Mouse (Mus musculus) spleen, adult 12 weeks (tissue): ENCODE data around the gene Vmn1r54.
"Not testable (repeated sequence)": the region's sequence is repeated elsewhere in the genome, so short reads cannot be mapped to it uniquely, and the experiment has no call there.

Experiments
- DNase-seq: peaks from one replicate; pipeline ENCODE4 v3.0.0; 2022; ENCODE audit warnings: low spot score

Gene Vmn1r54

DNA sequence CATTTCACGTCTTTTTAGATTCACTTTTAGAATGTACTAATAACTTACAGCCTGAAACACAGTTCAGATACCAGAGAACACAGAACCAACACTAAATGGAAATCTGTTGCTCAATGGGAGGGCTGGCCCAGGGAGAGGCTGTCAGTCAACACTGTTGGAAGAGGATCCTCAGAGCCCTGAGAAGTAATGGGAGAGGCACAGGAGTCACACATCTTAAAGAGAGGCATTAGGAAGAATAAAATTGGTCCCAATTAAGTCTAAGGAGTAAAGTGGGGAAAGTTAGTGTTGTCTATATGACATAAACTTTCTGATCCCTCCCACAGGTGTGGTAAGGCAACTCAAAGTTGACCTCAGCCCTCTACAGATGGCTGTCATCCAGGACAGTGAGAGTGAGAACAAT lies at the start of gene Vmn1r54:
Gene Vmn1r54, plus strand, starts transcription at position 301 of the 400 bp plus-strand sequence.
- DNase-seq: no peak

DNA sequence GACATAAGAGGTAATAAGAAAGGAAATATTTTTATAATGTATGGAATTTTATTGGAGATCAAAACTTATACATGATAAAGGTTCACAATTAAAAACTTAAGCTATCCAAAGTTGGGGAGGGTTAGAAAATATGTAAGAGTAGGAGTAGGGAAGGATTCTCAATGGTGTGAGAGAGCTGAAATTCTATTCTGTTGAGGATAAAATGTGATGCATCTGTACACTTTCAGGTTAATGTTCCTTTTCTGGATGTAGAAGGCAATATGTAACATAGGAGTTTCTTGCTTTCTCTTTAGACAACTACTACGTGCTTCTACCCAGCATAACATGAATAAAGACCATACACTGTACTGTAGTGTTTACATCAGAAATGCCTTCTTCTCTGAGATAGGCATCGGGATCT lies 43.6 kb upstream of the Vmn1r54 start, which contains the start of gene V1ra8:
Gene V1ra8, plus strand, starts transcription at position 301 of the 400 bp plus-strand sequence.
- not testable (repeated sequence) for DNase-seq

DNA sequence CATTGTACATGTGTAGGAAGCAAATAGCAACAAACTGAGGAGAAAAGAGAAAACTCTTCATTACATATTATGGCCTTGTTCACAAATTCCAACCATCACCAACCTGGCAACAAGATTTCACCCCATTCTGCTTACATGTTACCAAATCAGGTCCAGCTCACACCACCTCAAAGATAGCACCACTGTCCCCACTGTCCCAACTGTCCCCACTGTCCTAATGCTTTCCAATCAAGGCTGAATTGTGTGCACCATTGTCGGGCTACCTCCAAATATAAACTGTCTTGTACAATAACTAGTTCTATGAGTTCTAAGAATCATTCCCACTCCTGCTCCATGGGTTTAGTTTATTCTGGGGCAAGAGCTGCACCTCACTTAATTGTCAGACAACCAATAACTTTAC lies 21.8 kb upstream of the Vmn1r54 start, which contains the start of gene Vmn1r53:
Gene Vmn1r53, minus strand, starts transcription at position 101 of the 400 bp plus-strand sequence.
- no peak for DNase-seq

DNA sequence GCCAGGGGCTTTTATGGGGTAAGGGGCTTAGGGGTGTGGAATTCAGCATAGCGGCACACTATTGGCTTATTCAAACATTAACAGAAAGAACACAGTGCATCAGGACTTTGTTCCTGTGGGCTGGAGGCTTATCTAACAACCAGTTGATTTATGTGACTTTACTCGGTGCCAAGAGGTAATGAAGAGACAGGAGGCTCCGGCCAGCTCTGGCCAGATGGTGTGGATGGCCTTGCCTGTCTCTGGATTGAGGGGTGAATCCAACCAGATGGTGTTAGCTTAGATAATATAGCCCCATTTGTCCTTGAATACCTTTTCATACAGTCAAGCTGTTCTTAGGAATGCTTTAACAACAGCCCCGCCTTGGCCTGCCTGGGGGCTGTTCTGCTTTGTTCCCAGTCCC lies 14.0 kb upstream of the Vmn1r54 start:
- DNase-seq: not testable (repeated sequence)

DNA sequence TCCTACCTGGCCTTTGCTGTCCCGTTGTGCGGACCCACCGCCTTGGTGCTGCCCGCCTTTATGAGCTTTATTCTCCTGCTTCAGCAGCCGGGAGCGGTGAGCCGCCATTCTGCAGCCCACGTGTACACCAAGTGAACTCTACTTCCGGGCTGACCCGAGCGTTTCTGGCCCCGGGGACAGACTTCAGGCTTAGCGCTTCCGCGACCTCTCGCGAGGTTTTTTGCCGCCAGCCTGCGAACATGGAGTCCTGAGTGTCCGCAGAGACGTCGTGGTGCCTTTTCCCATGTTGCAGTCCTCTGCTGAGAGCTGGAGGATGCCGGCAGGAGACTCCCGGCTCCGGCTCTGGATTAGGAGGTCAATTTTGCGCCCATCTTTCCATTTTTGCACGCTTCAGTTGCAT lies 13.4 kb upstream of the Vmn1r54 start:
- DNase-seq: no peak

DNA sequence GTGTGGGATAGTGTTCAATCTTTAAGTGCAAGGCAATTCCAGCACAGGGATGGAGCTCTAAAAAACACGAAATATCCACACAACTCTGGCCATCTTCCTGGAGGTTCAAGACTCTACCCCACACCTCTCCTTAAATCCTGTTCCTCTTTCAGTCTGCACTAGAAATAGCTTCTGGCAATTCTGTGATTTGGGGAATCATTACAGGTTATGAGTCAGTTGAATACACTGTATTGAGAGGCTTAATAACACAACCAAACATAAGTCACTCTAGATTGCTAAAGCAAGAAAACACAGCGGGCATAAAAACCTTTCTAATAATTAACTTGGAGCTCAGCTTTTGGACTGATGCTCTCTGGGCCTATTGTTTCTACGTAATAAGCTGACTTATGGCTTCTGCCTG lies 2.1 kb upstream of the Vmn1r54 start:
- DNase-seq: no peak

DNA sequence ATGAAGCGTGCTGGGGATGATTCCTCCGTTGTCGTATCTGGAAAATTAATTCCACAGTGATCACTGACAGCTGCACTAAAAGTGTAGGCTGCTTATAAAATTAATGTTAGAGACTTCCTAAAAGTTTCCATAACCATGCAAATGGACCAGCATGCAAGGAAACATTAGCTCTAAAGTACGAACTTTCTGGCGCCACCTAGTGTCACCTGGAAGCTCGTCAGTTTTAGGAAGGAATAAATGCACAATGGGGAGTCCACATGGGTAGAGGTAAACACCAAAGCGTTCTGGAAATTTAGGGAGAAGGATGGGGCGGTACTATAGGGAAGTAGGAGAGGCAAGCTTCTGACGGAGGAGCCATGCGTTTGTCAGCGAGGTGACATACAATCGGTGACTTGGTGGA lies 42.2 kb downstream of the Vmn1r54 start:
- DNase-seq: no peak

DNA sequence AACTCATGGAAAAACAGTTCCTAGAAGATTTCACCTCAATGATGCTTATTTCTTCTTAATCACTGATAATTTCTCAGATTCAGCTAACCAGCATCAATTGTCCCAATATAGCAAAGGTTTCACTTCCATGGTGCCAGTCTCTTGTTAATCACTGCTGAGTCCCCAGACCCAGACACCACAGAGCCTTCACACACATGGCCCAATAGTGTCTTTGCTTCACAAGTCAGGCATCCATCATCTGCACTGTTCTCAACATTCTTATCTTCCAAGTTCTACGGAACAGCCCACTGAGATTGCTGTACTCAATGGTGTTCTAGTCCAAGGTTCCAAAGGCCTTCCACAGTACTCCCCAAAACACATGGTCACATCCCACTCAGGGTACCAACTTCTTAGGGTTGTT lies 54.8 kb downstream of the Vmn1r54 start, which contains the start of gene BC048671:
Gene BC048671, plus strand, starts transcription at position 301 of the 400 bp plus-strand sequence.
- no peak for DNase-seq

DNA sequence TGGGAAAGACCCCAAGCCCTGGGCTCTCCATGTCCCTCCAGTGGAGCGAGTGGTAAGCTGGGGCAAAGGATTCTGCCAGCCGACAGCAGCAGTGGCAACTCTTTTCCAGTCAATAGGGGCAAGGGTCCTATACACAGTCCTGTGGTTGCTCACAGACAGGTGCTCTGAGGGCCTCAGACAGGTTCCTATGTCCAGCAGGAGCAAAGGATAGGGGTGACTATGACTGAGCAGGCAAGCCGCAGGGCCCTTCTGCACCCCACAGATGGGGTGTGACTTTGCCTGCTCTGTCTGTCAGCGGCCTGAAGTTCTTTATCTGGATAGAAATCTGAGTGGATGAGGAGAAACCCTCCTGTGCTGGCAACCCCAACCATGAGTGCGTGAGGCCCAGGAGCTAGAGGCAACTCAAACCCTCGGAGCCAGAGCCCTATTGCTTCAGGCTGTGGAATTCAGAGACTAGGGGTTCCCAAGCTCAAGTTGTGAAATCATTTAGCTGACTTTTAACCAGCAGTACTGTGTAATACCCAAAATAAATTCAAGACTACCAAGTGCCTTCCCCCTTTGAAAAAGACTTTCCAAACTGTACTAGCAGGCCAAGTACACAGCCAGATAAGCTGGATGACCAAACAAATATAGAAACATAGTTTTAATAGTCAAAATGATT lies 60.3 kb downstream of the Vmn1r54 start:
- no peak for DNase-seq

DNA sequence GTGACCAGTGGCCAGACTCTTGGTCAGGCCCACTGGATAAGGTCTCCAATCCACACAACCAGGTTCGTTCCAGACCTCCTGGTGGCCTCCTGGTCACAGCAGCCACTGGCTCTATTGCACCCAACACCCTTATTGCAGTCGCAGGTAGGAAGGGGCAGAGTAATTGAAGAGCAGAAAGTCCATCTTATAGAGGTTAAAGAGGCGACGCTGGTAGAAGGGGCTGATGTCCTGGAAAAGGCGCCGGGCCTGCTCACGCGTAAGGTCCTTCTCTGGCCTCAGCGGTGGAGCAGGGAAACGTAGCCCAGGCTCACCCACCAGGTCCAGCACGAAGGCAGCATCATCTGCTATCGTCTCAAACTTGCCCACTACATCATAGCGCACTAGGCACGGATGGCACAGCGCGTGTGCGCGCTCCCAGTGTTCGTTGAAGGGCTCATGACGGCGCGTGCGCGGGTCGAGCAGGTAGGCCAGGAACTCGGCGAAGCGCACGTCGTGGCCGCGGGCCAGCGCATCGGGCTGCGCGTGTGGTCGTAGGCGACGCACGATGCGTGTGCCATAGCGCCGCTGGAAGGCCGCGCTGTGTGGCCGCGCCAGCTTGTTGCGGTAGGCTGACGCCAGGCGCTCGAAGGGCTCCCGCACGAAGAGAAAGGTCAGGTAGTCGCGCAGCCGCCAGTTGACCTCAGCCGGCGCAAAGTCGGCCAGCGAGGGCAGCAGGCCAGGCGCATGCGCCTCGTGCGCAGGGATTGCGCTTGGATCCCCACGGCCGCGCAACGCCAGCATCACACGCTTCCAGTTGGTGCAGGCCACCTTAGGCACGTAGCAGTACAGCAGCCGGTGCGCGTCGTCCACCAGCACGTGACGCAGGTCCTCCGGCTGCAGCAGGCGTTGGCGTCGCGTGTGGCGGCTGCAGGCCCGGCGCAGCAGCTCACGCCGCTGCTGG lies 63.0 kb downstream of the Vmn1r54 start:
- no peak for DNase-seq

DNA sequence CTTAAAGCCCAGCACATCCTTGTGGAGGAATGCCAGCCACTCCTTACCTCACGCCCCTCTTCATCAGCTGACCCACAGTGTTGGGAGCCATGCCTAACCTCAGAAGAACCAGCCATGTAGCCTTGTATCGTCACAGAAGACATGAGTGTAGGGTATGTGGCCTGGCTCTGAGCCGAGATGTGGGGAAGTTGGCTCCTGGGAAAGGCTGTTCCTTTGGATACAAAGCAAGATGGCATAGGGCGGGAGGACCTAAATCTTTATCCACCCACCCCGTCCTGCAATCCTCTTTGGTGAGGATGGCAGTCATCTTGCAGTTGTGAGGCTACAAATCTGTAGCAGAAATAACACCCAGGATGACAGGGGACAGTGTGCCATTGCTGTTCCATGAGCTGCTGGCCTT lies 69.9 kb downstream of the Vmn1r54 start:
- DNase-seq: no peak

DNA sequence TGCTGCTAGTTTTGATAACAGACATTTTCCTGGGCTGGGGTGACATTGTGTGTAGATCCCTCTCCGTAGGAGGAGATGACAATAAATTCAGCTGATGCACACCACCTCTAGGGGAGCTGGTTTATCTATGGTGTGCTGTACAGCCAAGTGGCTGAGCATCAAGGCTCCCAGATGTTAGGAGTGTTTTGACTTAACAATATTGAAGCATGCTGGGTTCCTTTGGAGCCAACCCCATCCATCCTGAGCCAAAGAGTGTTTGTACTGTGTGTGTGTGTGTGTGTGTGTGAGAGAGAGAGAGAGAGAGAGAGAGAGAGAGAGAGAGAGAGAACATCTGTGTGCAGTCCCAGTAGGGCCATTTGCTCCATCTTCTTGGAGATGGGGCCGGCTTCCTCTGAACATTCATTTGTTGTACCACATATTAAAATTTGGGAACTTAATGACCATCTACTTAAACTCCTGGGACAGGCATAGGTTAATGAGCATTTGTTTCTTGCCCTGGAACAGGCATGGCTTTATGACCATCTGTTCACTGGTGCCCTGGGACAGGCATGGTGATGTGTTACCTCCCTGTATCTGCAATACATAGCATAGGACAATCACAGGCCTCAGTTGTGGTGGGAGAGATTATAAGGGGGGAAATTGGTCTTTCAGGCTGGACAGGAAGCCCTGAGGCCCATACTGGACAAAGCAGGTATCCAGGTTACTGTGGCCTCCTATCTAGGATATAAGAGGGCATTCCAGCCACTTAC lies 71.6 kb downstream of the Vmn1r54 start:
- no peak for DNase-seq

DNA sequence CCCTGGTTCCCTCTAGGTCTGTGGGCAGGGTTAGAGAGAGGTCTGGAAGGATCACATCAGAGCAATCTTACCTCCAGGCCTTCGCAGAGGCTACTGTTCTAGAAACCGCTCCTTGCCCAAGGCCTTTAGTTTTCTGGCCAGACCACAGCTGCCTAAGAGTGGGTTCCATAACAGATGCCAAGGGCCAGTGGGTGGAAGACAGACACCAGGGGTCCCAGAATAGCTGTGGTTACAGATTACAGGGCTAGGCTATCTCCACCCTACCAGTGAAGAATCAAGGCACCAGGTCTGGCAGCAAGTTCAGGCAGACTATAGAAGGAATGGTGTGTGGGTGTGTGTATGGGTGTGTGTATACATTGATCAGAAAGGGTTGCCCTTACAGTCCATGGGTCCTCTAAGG lies 72.9 kb downstream of the Vmn1r54 start:
- DNase-seq: no peak

DNA sequence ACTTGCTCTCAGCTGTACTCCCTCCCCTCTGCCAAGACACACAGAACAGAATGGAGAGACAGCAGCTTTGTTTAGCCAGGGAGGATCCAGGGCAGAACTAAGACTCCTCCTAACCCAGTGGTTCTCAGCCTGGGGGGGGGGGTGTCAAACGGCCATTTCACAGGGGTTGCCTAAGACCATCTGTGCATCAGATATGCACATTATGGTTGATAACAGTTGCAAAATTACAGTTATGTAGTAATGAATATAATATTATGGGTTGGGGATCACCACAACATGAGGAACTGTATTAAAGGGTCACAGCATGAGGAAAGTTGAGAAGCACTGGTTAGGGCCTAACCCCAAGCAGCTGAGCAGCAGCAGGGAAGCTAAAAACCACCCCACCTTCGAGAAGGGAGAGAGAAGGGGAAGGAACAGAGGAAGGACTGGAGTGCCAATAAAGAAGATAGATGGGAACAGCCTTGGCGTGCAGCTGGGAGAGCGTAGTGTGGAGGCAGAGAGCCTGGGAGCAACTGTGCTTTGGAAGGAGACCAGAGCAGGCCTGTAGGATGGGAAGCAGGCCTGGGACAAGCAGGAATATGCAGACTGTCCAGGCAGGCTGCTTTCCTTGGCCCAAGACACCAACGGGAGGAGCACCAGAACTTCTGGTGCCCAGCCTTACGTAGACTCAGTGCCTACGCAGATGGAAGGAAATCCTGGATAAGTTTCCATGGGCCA lies 73.5 kb downstream of the Vmn1r54 start:
- no peak for DNase-seq

DNA sequence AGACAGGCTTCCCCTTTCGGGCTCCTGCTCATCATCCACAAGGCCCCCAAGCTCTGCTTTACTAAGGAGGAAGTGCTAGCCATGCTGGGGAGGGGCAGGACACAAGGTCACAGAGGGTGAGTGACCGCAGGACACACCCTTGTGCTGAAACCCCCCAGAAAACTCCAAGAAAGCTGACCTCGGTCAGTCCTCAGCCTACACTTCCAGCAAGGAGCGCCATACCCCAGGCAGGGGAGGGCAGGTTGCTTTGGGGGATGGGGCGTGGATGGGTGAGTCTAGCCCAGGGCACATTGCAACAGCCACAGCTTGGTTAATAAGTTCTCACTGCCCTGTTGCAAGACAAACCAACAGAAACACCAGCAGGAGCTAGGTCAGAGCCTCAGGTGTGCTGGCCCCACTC lies 74.3 kb downstream of the Vmn1r54 start:
- DNase-seq: no peak
